Mouse (Mus musculus) cerebellum, adult 2 months (tissue): ENCODE measurements around the gene Gpatch1. TPM values are rescaled to one million over a fixed set of nuclear protein-coding genes. Genes with fewer than 3 reads are reported as not detected.
A peak's percentile ranks its signal among the peaks of the same experiment; 100 is the strongest.

Experiments
- DNase-seq, 2 experiments: peaks; one replicate each; pipeline ENCODE4 v3.0.0; 2021
- H3K27ac ChIP-seq: fragments of 200-500 bp; 2 replicates; pipeline ENCODE4 v1.5.1; 2012; ENCODE audit warnings: low read length, control low read depth, inconsistent platforms; ENCODE audit not compliant: insufficient read depth
- H3K27me3 ChIP-seq: fragments of 200-500 bp; 2 replicates; pipeline ENCODE4 v1.6.1; 2012; ENCODE audit warnings: inconsistent platforms, mild to moderate bottlenecking, low read length, moderate library complexity; ENCODE audit not compliant: control insufficient read depth, insufficient read depth
- H3K4me1 ChIP-seq: fragments of 200-500 bp; 2 replicates; pipeline ENCODE4 v1.6.1; 2011; ENCODE audit warnings: low read length; ENCODE audit not compliant: control insufficient read depth, insufficient read depth
- H3K4me3 ChIP-seq: fragments of 200-500 bp; replicated peaks from 2 replicates; pipeline ENCODE3; 2011; ENCODE audit warnings: mild to moderate bottlenecking, low read depth, low read length, control low read depth; ENCODE audit not compliant: insufficient read depth
- CTCF ChIP-seq: fragments of 200-500 bp; IDR thresholded peaks from 2 replicates; pipeline ENCODE4 v1.5.1; 2011; ENCODE audit warnings: low read depth, mild to moderate bottlenecking, control low read depth, low read length, moderate library complexity, borderline replicate concordance; ENCODE audit not compliant: insufficient read depth
- POLR2A ChIP-seq: fragments of 200-500 bp; IDR thresholded peaks from 2 replicates; pipeline ENCODE4 v1.6.1; 2011; ENCODE audit warnings: low read length, control low read depth, borderline replicate concordance; ENCODE audit not compliant: insufficient read depth
- WGBS: fragments of 180-500 bp; shearing (Covaris S2); methylation state at CpG from one replicate; pipeline ENCODE4 v1.1.7; 2018; 5-methylcytosine and 5-hydroxymethylcytosine counted together
- polyA plus RNA-seq: library from polyadenylated mRNA; depleted of rRNA; stranded (reverse); fragments of >200 nt; gene quantifications from 2 replicates; pipeline ENCODE4 v1.2.3, GENCODE M21; 2012; rRNA removed

Gene Gpatch1
- 19.6 and 20.2 TPM in 2 replicates for polyA plus RNA-seq

DNA sequence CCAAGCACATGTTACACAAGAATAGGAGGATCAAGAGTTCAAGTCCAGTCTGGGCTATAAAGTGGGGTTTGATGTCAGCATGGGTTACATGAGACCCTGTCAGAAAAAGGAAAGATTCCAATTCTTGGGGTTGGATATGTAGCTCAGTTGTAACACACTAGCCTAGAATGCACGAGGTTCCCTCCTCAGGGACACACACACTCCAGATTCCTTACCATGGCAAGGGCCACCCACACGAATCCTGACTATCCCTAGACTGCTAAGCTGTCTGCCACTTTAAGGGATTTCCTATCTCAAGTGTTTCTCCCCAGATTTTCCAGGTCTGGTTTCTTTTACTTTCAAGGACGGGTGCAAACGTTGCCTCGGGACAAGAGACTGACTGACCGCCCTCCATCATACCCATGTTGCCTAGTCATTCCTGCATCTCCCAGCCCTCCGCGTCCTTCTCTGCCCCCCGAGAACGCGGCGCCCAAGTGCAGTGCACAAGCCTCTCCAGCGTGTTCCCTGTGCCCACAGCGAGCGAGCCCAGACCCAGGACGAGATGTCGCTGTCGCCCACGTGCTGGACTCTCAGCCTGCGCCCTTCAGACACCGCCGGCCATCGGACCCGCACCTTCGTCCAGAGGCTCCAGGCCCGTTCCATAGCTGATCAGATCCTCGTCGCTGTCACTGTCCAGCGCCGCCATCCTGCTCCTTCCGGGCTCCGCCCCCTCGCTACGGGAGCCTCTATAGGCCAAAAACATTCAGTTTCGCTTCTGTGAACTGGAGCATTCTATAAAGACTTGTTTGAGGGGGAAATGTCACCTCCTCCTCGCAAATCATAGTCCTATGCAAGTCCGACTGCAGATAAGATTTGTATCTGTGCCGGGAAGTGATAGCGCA is at the start of gene Gpatch1:
Gpatch1 (minus strand) TSS at position 712 of the 881 bp plus-strand sequence.
- H3K27ac ChIP-seq, result peak within 1 kb of the TSS; percentile 33; the same call in 1 of the 2 replicates
- no peaks in the 10 kb centered on the region for H3K4me1 ChIP-seq
- WGBS, result 1% methylated on average over 39 of the region's 39 CpGs
- peak; percentile 92 to 97 for DNase-seq
- H3K4me3 ChIP-seq, result peak within 1 kb of the TSS; percentile 76
- no peaks in the 10 kb centered on the region for H3K27me3 ChIP-seq
- no peak for TF ChIP-seq CTCF
- TF ChIP-seq POLR2A, result peak; percentile 74

DNA sequence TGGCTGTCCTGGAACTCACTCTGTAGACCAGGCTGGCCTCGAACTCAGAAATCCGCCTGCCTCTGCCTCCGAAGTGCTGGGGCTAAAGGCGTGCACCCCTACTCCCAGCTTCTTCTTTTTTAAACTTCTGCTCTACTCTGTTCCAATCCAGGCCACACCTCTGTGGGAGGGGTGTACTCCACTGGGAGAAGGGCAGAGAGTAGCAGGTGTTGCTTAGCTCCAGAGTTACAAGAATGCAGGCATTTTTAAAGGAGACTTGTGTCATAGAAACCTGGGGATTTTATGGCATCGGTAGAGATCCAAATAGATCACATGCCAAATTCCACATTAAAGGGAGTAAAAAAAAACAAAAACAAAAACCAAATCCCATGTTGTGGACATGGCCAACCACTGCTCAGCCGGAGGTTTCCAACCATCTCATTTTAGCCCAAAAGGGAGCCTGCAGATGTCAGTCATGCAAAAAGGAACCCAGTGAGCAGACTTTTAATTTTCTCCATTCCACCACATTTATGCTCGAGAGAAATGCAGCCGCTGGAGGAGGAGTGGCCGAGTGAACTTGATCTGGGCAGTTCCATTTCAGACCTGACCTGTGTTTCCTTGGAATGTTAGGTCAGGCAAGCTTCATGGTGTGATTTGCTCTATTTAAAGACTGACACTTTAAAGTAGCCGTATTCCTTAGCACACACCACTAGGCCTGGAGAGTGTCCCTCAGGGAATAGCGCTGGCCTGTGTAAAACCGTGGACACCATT is 47.1 kb upstream of the Gpatch1 start:
- TF ChIP-seq POLR2A, result no peak
- TF ChIP-seq CTCF, result no peak
- peak in 1 of 2 experiments; percentile 11 for DNase-seq
- Histone ChIP-seq H3K4me1 (no peaks in the 10 kb centered on the region), H3K27me3 (no peaks in the 10 kb centered on the region), H3K4me3 (no peak overlapping the region), H3K27ac (no peak overlapping the region)
- WGBS, result 57% methylated on average over 12 of the region's 12 CpGs

DNA sequence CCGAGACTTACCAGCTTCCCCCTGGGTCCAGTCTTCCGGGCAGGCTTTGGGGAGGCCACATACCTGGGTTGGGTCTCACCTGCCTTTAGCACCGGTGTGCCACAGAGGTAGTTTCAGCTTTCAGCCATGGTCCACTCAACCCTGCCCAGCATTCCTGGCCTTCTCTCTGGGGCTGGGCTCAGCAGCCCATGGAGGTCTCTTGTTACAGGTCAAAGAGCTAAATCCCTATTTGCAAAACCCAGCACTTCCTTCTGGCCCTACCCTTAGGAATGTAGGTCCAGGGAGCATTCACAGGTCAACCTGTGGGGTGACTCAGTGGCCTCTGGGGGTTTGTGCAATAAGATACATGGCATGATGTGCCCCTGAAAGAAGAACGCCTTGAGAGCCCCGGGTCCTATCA is 44.6 kb upstream of the Gpatch1 start:
- 87% methylated on average over 5 of the region's 5 CpGs for WGBS
- DNase-seq, result no peak
- Histone ChIP-seq H3K27ac (no peak overlapping the region), H3K27me3 (no peaks in the 10 kb centered on the region), H3K4me1 (no peaks in the 10 kb centered on the region; the same call in 1 of the 2 replicates), H3K4me3 (no peak overlapping the region)
- no peak for TF ChIP-seq CTCF
- no peak for TF ChIP-seq POLR2A

DNA sequence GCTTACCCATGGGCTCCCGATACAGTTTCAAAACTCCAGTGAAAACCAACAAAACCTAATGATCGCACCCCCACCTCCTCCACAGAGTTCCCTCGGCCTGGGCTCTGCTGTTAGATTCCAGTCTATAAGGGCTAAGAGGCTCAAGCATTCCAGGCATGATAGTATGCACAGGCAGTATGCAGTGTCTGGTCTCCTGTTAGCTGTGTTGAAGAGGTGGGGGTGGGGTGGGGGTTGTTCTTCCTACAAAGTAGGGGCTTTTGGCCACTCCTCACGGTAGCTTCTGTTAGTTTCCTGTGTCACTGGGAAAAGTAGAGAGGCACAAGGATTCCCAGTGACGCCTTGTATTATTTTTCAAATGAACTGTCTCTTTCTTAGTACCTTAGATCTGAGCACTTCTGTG is 44.0 kb upstream of the Gpatch1 start:
- 80% methylated on average over 5 of the region's 5 CpGs for WGBS
- no peak overlapping the region for H3K4me3 ChIP-seq
- TF ChIP-seq CTCF (no peak), POLR2A (no peak)
- DNase-seq, result no peak
- no peak overlapping the region for H3K27ac ChIP-seq
- no peaks in the 10 kb centered on the region for H3K27me3 ChIP-seq
- H3K4me1 ChIP-seq, result peaks cover 4% of the 10 kb centered on the region

DNA sequence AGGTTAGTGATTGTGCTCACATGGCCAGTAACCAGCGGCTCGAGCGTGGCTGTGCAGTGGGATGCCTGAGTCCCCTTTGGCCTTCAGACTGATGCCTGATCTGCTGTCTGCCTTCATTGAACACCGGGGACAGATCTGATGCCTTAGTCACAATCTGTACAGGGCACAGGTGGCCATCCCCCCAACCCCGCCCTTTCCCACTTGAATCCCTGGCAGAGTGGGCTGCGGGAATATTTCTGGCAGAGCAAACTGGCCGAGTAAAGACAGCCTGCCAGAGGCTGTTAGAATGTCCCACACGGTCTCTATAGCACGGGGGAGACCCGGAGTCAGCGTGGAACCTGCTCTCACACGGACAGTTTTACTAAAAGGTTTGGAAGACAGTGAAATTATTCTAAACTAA is 39.4 kb upstream of the Gpatch1 start:
- Histone ChIP-seq H3K4me1 (peaks cover 4% of the 10 kb centered on the region), H3K27me3 (no peaks in the 10 kb centered on the region), H3K4me3 (no peak overlapping the region), H3K27ac (no peak overlapping the region)
- TF ChIP-seq CTCF (no peak), POLR2A (no peak)
- 20% methylated on average over 12 of the region's 12 CpGs for WGBS
- peak in 1 of 2 experiments; percentile 11 for DNase-seq

DNA sequence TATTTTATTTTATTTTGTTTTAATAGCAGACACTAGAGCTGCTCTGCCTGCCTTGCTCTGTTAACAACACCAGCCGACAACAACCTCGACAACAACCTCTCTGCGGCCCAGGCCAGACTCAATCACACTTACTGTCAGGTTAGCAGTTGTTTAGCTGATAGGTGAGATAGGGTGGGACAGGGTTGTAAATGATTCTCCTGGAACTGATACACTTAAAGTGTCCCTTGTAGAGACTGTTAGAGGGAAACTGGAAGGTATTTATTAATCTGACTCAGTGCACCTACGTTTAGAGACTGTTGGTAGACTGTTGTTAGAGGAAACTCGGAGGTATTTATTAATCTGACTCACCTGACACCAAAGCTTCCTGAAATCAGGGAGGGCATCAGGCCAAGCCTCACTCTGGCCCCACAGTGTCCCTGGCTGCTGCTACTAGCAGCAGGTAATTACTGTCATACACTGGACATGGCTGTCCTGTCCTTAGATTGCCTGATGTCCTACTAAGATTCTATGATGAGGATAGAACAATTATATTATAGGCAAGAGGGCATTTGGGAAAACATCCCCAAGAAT is 37.1 kb upstream of the Gpatch1 start:
- Histone ChIP-seq H3K27ac (no peak overlapping the region), H3K4me1 (peaks cover 4% of the 10 kb centered on the region), H3K27me3 (no peaks in the 10 kb centered on the region), H3K4me3 (no peak overlapping the region)
- no peak for TF ChIP-seq POLR2A
- no peak for TF ChIP-seq CTCF
- 73% methylated on average over 5 of the region's 5 CpGs for WGBS
- no peak for DNase-seq

DNA sequence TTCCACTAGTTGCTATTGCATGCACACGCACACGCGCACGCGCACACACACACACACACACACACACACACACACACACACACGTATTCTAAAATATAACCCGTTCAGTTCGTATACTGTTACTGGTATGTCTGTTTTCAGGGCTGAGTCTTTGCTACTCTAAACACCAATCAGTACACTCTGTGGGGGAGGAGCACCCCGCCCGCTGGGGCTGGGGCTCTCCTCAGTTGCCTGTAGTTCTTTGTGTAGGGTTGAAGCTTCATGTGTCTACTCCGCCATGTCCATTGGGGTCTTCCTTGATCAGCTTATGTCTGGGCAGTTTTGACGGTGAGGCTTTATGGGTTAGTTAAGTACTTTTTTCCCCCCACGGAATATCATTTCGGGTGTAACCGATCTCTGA is 35.1 kb upstream of the Gpatch1 start:
- Histone ChIP-seq H3K4me3 (no peak overlapping the region), H3K27ac (no peak overlapping the region), H3K27me3 (no peaks in the 10 kb centered on the region), H3K4me1 (peaks cover 4% of the 10 kb centered on the region)
- no peak for DNase-seq
- no peak for TF ChIP-seq POLR2A
- no peak for TF ChIP-seq CTCF
- WGBS, result 94% methylated on average over 15 of the region's 15 CpGs
